Mouse (Mus musculus) thymus, postnatal 10 days (tissue): ENCODE data around the gene Atp2b2.

ENCODE experiments used
- DNase-seq, 2 experiments: peaks; one replicate each; pipeline ENCODE4 v3.0.0; 2021; ENCODE audit warnings: low spot score in 2 of 2

Atp2b2 gene

GRCm38 (mm10) chr6:113890023-113890857 lies 152.2 kb downstream of the Atp2b2 start:
- no peak for DNase-seq

GRCm38 (mm10) chr6:113889180-113889579 lies 153.2 kb downstream of the Atp2b2 start:
- DNase-seq: no peak

- no peak for DNase-seq
Measured at GRCm38 (mm10) chr6:113886886-113887285, 155.5 kb downstream of the Atp2b2 start.

- DNase-seq: no peak
Measured at GRCm38 (mm10) chr6:113884806-113885205, 157.6 kb downstream of the Atp2b2 start.

GRCm38 (mm10) chr6:113883225-113883624 lies 159.2 kb downstream of the Atp2b2 start:
- no peak for DNase-seq

GRCm38 (mm10) chr6:113882396-113882795 lies 160.0 kb downstream of the Atp2b2 start:
- no peak for DNase-seq

GRCm38 (mm10) chr6:113881561-113882243 lies 160.7 kb downstream of the Atp2b2 start:
- DNase-seq: peak in 1 of 2 experiments; percentile 11

- no peak for DNase-seq
Measured at GRCm38 (mm10) chr6:113879366-113879765, 163.0 kb downstream of the Atp2b2 start.

GRCm38 (mm10) chr6:113878510-113879128 lies 163.8 kb downstream of the Atp2b2 start:
- DNase-seq: no peak

- no peak for DNase-seq
Measured at GRCm38 (mm10) chr6:113876585-113876984, 165.8 kb downstream of the Atp2b2 start.

GRCm38 (mm10) chr6:113875201-113875600 lies 167.2 kb downstream of the Atp2b2 start:
- DNase-seq: no peak

GRCm38 (mm10) chr6:113872654-113873053 lies 169.8 kb downstream of the Atp2b2 start:
- DNase-seq: no peak

GRCm38 (mm10) chr6:113870775-113871174 lies 171.6 kb downstream of the Atp2b2 start:
- DNase-seq: no peak

- DNase-seq: no peak
Measured at GRCm38 (mm10) chr6:113868552-113868951, 173.9 kb downstream of the Atp2b2 start.

GRCm38 (mm10) chr6:113865699-113866098 lies 176.7 kb downstream of the Atp2b2 start:
- DNase-seq: no peak

- no peak for DNase-seq
Measured at GRCm38 (mm10) chr6:113864812-113865211, 177.6 kb downstream of the Atp2b2 start.

- DNase-seq: no peak
Measured at GRCm38 (mm10) chr6:113862955-113863354, 179.5 kb downstream of the Atp2b2 start.

- no peak for DNase-seq
Measured at GRCm38 (mm10) chr6:113861938-113862337, 180.5 kb downstream of the Atp2b2 start.

GRCm38 (mm10) chr6:113861375-113861770 lies 181.0 kb downstream of the Atp2b2 start:
- no peak for DNase-seq

- DNase-seq: no peak
Measured at GRCm38 (mm10) chr6:113860735-113861374, 181.6 kb downstream of the Atp2b2 start.

GRCm38 (mm10) chr6:113860023-113860734 lies 182.2 kb downstream of the Atp2b2 start:
- no peak for DNase-seq
